Mouse (Mus musculus): ENCODE data around the gene Gm3646.

The Gm3646 gene

GRCm38 (mm10) chr1:39805243-39805979, at the start of gene Gm3646:
Gene Gm3646 (minus strand): TSS chr1:39805332.
- no peak for DNase-seq

- DNase-seq = peak; percentile 55
Observed at GRCm38 (mm10) chr1:39847066-39847465, 41.9 kb upstream of the Gm3646 start.

- DNase-seq = no peak
Observed at GRCm38 (mm10) chr1:39846031-39846550, 41.0 kb upstream of the Gm3646 start.

GRCm38 (mm10) chr1:39843328-39843727, 38.2 kb upstream of the Gm3646 start:
- no peak for DNase-seq

GRCm38 (mm10) chr1:39842218-39843007, 37.3 kb upstream of the Gm3646 start:
- no peak for DNase-seq

GRCm38 (mm10) chr1:39840856-39841255, 35.7 kb upstream of the Gm3646 start:
- DNase-seq = no peak

GRCm38 (mm10) chr1:39839838-39840237, 34.7 kb upstream of the Gm3646 start:
- DNase-seq = no peak

- DNase-seq = no peak
Observed at GRCm38 (mm10) chr1:39839217-39839616, 34.1 kb upstream of the Gm3646 start.

GRCm38 (mm10) chr1:39838487-39839169, 33.5 kb upstream of the Gm3646 start:
- DNase-seq = peak; percentile 26

GRCm38 (mm10) chr1:39831594-39832039, 26.5 kb upstream of the Gm3646 start:
- DNase-seq = no peak

GRCm38 (mm10) chr1:39830786-39831593, 25.9 kb upstream of the Gm3646 start:
- DNase-seq = no peak

GRCm38 (mm10) chr1:39824902-39825301, 19.8 kb upstream of the Gm3646 start:
- DNase-seq = no peak

GRCm38 (mm10) chr1:39824240-39824639, 19.1 kb upstream of the Gm3646 start:
- no peak for DNase-seq

- DNase-seq = no peak
Observed at GRCm38 (mm10) chr1:39819596-39819995, 14.5 kb upstream of the Gm3646 start.

GRCm38 (mm10) chr1:39815766-39816165, 10.6 kb upstream of the Gm3646 start:
- no peak for DNase-seq

GRCm38 (mm10) chr1:39813067-39813466, 7.9 kb upstream of the Gm3646 start:
- no peak for DNase-seq

- DNase-seq = no peak
Observed at GRCm38 (mm10) chr1:39804789-39805188, 343 bp downstream of the Gm3646 start.

- DNase-seq = no peak
Observed at GRCm38 (mm10) chr1:39802946-39803345, 2.2 kb downstream of the Gm3646 start.

- DNase-seq = no peak
Observed at GRCm38 (mm10) chr1:39797496-39797895, 7.6 kb downstream of the Gm3646 start.

GRCm38 (mm10) chr1:39796765-39797164, 8.4 kb downstream of the Gm3646 start:
- no peak for DNase-seq

- DNase-seq = no peak
Observed at GRCm38 (mm10) chr1:39784632-39785031, 20.5 kb downstream of the Gm3646 start.

- no peak for DNase-seq
Observed at GRCm38 (mm10) chr1:39781835-39782234, 23.3 kb downstream of the Gm3646 start.

All from lung, postnatal 36 days (tissue).